Mouse (Mus musculus): ENCODE results near the gene 4930432M17Rik.

- TF ChIP-seq CTCF (IDR thresholded peaks at IDR 0.05; ENCODE audit: low read depth, low read length) (no peak), POLR2A (IDR thresholded peaks at IDR 0.05; ENCODE audit: insufficient read depth, low read length) (no peak), EP300 (IDR thresholded peaks at IDR 0.05; ENCODE audit: insufficient read depth, low read depth, low read length) (no peak)
These were observed 1.7 kb downstream of the 4930432M17Rik start for GRCm38 (mm10) chr3:121672135-121672790.

All from ES-Bruce4 (cell line).